Mouse (Mus musculus) layer of hippocampus, adult 11-12 months (tissue): ENCODE data around the gene Rps5.
"Not testable (repeated sequence)": the region's sequence is repeated elsewhere in the genome, so short reads cannot be mapped to it uniquely, and the experiment has no call there.

ENCODE experiments used
- DNase-seq: peaks from one replicate; pipeline ENCODE4 v3.0.0; 2022; ENCODE audit warnings: low spot score

Gene Rps5

GRCm38 (mm10) chr7:12927693-12928589 lies 5.9 kb downstream of the Rps5 start:
- no peak for DNase-seq

GRCm38 (mm10) chr7:12933615-12934140 lies 11.6 kb downstream of the Rps5 start:
- no peak for DNase-seq

- no peak for DNase-seq
These were observed 12.7 kb downstream of the Rps5 start for GRCm38 (mm10) chr7:12934808-12935207.

GRCm38 (mm10) chr7:12937254-12937803 lies 15.2 kb downstream of the Rps5 start:
- DNase-seq: not testable (repeated sequence)

GRCm38 (mm10) chr7:12940599-12940998 lies 18.5 kb downstream of the Rps5 start:
- DNase-seq: no peak

- no peak for DNase-seq
These were observed 21.4 kb downstream of the Rps5 start for GRCm38 (mm10) chr7:12943488-12943887.

GRCm38 (mm10) chr7:12949032-12949871 lies 27.2 kb downstream of the Rps5 start:
- peak; percentile 97 for DNase-seq

- DNase-seq: no peak
These were observed 27.8 kb downstream of the Rps5 start for GRCm38 (mm10) chr7:12949872-12950229.

- DNase-seq: no peak
These were observed 32.8 kb downstream of the Rps5 start for GRCm38 (mm10) chr7:12954896-12955295.

GRCm38 (mm10) chr7:12957511-12957910 lies 35.4 kb downstream of the Rps5 start:
- no peak for DNase-seq

GRCm38 (mm10) chr7:12958948-12959347 lies 36.9 kb downstream of the Rps5 start:
- no peak for DNase-seq

GRCm38 (mm10) chr7:12959718-12960117 lies 37.6 kb downstream of the Rps5 start:
- no peak for DNase-seq

GRCm38 (mm10) chr7:12961511-12962141 lies 39.5 kb downstream of the Rps5 start:
- DNase-seq: peak; percentile 58

- peak; percentile 94 for DNase-seq
These were observed 43.6 kb downstream of the Rps5 start, which contains the start of gene Zfp324 for GRCm38 (mm10) chr7:12965678-12966091. Gene Zfp324 (plus strand): TSS chr7:12965838.

- peak; percentile 53 for DNase-seq
These were observed 44.2 kb downstream of the Rps5 start for GRCm38 (mm10) chr7:12966104-12966845.

- no peak for DNase-seq
These were observed 48.8 kb downstream of the Rps5 start for GRCm38 (mm10) chr7:12970906-12971305.
